Mouse (Mus musculus): ENCODE results near the gene Zfp992. TPM values are rescaled to one million over a fixed set of nuclear protein-coding genes. Genes with fewer than 3 reads are reported as not detected.
A peak's percentile ranks its signal among the peaks of the same experiment; 100 is the strongest.
"Not testable (repeated sequence)": the region's sequence is repeated elsewhere in the genome, so short reads cannot be mapped to it uniquely, and the experiment has no call there.

Zfp992 gene
- polyA plus RNA-seq, 1 experiment from 2014 or later: 2.6 TPM

DNA sequence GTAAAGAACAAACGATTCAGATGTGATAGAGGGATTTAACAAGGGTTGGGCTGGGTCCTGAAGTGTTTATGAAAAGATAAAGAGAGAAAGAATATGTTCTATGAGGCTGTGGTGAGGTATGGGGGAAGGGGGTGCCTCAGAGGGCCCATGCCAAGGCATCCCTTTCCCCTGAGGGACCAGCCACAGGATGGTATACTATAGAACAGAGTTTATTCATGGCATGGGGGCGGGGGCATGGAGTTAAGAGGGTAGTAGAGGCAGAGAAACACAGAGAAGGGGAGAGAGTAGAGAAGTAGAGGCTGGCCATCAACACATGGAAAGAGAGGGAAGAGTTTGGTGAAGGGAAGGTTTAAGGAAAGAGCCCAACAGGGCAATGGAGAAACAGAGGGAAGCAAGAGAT, 6.1 kb downstream of the Zfp992 start:
- Histone ChIP-seq H3K9me3 (peaks cover 69% of the 10 kb centered on the region), H3K9ac (no peak overlapping the region), H3K4me2 (no peak overlapping the region), H3K36me3 (peaks cover 18% of the 10 kb centered on the region), H3K4me3 (no peak overlapping the region), H3K27ac (replicated peaks) (no peak overlapping the region), H3K27me3 (replicated peaks) (no peaks in the 10 kb centered on the region), H3K4me1 (no peaks in the 10 kb centered on the region)
- no peak for ATAC-seq (ENCODE audit: extremely low read depth, insufficient number of reproducible peaks, low FRiP score, low TSS enrichment)
- WGBS: 40% methylated on average over 2 of the region's 2 CpGs

DNA sequence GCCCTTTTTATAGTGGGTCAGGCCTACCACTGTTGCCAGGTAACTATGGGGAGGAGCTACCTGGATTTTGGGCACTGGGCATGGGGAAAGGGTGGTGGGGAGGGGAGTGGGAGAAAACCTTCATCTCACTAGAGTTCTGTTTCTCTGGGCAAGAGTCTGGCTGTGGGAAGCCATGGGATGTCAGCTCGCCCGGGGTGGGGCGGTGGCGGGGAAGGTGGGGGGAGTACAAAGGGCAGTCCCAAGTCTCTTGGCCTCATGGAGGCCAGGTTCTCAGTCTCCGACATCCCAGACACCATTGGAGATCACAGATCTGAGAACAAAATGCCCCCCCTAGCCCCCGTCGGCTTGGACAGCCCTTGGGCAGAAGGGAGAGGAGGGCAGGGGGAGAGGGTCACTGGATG, 6.5 kb downstream of the Zfp992 start:
- WGBS: 84% methylated on average over 7 of the region's 7 CpGs
- no peaks in the 10 kb centered on the region for H3K4me1 ChIP-seq
- no peak overlapping the region for H3K9ac ChIP-seq
- peaks cover 18% of the 10 kb centered on the region for H3K36me3 ChIP-seq
- H3K27ac ChIP-seq (replicated peaks): no peak overlapping the region
- no peak overlapping the region for H3K4me3 ChIP-seq
- H3K27me3 ChIP-seq (replicated peaks): no peaks in the 10 kb centered on the region
- ATAC-seq (ENCODE audit: extremely low read depth, insufficient number of reproducible peaks, low FRiP score, low TSS enrichment): peak; percentile 45; the same call in 1 of the 2 replicates
- no peak overlapping the region for H3K4me2 ChIP-seq
- peaks cover 72% of the 10 kb centered on the region for H3K9me3 ChIP-seq

DNA sequence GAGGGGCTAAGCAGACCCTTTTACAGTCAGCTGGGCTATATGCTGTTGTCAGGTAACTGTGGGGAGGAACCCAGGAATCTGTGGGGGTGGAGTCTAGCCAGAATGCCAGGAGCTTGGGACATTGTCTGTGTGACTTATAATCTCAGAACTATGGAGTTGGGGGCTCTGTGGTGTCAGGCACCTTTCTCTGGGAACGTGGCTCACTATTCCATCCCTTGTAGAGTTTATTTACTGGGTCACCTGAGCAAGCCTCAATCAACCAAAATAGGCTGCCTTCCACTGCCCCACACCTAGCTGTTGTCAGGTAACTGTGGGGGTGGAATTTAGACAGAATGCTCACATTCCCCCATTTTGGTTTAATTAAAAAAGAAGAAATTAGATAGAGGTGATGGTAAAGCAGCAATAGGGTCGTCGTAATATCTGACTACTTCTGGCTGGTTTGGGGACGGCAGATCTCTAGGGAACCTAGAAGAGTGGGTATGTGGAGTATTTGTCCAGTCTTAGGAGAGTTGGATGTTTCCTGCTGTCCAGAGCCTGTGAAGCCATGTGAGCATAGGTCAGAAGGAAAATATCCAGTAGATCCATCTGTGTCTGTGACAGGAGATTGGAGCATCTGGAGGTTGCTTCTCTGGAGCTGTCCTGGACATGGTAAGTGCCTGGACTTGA, 7.4 kb downstream of the Zfp992 start:
- Histone ChIP-seq H3K4me2 (no peak overlapping the region), H3K27me3 (replicated peaks) (no peaks in the 10 kb centered on the region), H3K4me3 (no peak overlapping the region), H3K27ac (replicated peaks) (no peak overlapping the region), H3K4me1 (no peaks in the 10 kb centered on the region), H3K36me3 (peaks cover 18% of the 10 kb centered on the region), H3K9ac (no peak overlapping the region), H3K9me3 (peaks cover 79% of the 10 kb centered on the region)
- 63% methylated on average over 4 of the region's 4 CpGs for WGBS
- ATAC-seq (ENCODE audit: extremely low read depth, insufficient number of reproducible peaks, low FRiP score, low TSS enrichment): peak; percentile 9; the same call in 1 of the 2 replicates

DNA sequence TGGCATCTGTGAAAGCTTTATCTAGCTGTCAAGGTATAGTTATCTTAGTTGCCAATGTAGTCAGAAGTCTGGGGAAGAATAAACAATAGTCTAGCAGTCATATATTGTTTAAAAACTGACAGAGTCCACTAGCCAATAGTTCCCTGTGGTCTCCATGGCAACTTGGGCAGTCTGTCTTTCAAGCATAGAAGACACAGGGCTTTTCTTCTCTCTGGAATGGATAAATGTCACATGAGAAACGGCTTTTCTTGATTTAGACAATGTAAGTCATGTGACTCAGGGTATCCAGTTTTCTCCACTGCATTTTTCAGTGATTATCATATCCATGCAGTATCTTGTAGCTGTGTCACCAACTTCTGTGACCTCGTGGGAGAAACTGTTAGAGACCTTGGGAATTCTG, 8.3 kb downstream of the Zfp992 start:
- ATAC-seq (ENCODE audit: extremely low read depth, insufficient number of reproducible peaks, low FRiP score, low TSS enrichment): no peak

DNA sequence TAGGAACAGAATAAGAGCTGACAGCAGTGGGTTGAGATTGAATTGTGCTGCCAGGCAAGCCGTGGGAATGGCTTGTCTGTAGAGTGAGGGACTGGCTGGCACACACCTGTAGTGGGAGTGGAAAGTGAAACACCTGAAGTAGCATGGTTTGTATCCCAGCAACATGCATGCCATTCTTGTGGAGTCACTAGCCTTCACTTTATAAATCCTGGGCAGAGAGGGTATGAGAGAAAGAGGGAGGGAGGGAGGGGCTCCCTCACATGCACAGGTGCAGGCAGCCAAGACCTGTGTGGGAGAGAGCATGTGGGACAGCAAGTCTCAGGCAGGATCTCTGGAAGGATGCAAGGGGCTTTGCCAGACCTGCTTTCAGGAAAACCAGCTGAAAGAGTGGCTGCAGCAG, 8.9 kb downstream of the Zfp992 start:
- Histone ChIP-seq H3K4me3 (no peak overlapping the region), H3K9ac (no peak overlapping the region), H3K4me2 (no peak overlapping the region), H3K36me3 (peaks cover 18% of the 10 kb centered on the region), H3K27me3 (replicated peaks) (no peaks in the 10 kb centered on the region), H3K9me3 (peaks cover 77% of the 10 kb centered on the region), H3K27ac (replicated peaks) (no peak overlapping the region), H3K4me1 (no peaks in the 10 kb centered on the region)
- WGBS: 70% methylated on average over 1 of the region's 1 CpGs
- no peak for ATAC-seq (ENCODE audit: extremely low read depth, insufficient number of reproducible peaks, low FRiP score, low TSS enrichment)

More for the DNA sequence above, 8.3 kb downstream of the Zfp992 start:
- Histone ChIP-seq H3K27me3 (replicated peaks) (no peaks in the 10 kb centered on the region), H3K4me2 (no peak overlapping the region), H3K27ac (replicated peaks) (no peak overlapping the region), H3K4me1 (no peaks in the 10 kb centered on the region), H3K4me3 (no peak overlapping the region), H3K9ac (no peak overlapping the region), H3K36me3 (peaks cover 18% of the 10 kb centered on the region), H3K9me3 (peaks cover 81% of the 10 kb centered on the region)
- 53% methylated on average over 2 of the region's 2 CpGs for WGBS

DNA sequence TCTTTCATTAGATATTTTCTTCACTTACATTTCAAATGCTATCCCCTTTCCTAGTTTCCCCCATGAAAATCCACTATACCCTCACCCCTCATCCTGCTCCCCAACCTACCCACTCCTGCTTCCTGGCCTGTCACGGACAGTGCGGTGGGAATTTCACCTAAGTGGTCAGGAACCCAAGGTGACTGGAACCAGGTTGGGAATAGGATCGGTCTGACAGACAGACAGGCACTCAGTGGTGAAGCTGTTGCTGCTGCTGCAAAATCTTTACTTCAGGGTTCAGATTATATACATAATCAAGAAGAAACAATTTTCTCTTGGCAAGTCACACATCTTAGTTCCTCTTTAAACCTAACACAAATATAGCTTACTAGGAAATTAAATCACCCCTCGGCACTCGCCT, 11.0 kb downstream of the Zfp992 start:
- not testable (repeated sequence) for H3K9ac ChIP-seq; H3K4me3 ChIP-seq; H3K27ac ChIP-seq (replicated peaks); H3K27me3 ChIP-seq (replicated peaks); ATAC-seq (ENCODE audit: extremely low read depth, insufficient number of reproducible peaks, low FRiP score, low TSS enrichment); H3K4me1 ChIP-seq; H3K4me2 ChIP-seq
- peaks cover 70% of the 10 kb centered on the region for H3K9me3 ChIP-seq
- WGBS: 72% methylated on average over 5 of the region's 5 CpGs
- peaks cover 26% of the 10 kb centered on the region for H3K36me3 ChIP-seq

- peaks cover 68% of the 10 kb centered on the region for H3K9me3 ChIP-seq
- peaks cover 29% of the 10 kb centered on the region for H3K36me3 ChIP-seq
- WGBS: 78% methylated on average over 5 of the region's 5 CpGs
- not testable (repeated sequence) for H3K27ac ChIP-seq (replicated peaks); H3K4me2 ChIP-seq; H3K4me3 ChIP-seq; H3K9ac ChIP-seq; H3K4me1 ChIP-seq; H3K27me3 ChIP-seq (replicated peaks); ATAC-seq (ENCODE audit: extremely low read depth, insufficient number of reproducible peaks, low FRiP score, low TSS enrichment)
These were observed 11.9 kb downstream of the Zfp992 start for GRCm38 (mm10) chr4:146460685-146461084.

DNA sequence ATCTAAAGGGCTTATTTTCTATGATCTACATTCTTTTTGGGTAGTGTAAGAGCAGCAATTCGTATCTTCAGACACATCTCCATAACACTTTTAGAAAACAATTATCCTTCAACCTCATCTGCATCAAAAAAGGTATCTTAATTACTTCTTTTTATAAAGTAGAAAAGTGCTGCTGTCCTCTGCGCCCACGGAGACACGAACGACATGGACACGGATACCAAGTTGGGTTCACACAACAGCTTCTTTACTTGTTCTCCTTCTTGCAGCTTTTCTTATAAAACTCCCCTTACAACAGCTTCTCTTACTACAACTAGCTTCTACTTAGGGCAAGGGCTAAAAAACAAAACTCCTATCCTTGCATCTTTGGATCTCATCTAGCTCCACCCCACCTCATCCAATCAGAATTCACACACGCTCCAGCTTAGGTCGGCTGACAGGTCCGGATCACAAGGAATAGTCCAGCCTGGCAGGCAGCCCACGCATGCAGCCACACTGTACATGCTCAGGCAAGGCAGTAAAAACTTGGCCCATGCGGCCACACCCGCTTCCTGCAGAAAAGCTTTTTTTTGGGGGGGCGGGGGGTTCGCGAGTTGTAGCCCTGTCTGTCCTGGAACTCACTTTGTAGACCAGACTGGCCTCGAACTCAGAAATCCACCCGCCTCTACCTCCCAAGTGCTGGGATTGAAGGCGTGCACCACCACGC, 15.0 kb downstream of the Zfp992 start:
- H3K27me3 ChIP-seq (replicated peaks); H3K27ac ChIP-seq (replicated peaks); H3K4me3 ChIP-seq; H3K4me2 ChIP-seq; H3K9ac ChIP-seq; H3K4me1 ChIP-seq: not testable (repeated sequence)
- peaks cover 18% of the 10 kb centered on the region for H3K36me3 ChIP-seq
- H3K9me3 ChIP-seq: peaks cover 46% of the 10 kb centered on the region
- ATAC-seq (ENCODE audit: extremely low read depth, insufficient number of reproducible peaks, low FRiP score, low TSS enrichment): 0 out of 2 replicates have a peak, but pooled peaks have one; percentile 23
- 87% methylated on average over 18 of the region's 19 CpGs for WGBS

DNA sequence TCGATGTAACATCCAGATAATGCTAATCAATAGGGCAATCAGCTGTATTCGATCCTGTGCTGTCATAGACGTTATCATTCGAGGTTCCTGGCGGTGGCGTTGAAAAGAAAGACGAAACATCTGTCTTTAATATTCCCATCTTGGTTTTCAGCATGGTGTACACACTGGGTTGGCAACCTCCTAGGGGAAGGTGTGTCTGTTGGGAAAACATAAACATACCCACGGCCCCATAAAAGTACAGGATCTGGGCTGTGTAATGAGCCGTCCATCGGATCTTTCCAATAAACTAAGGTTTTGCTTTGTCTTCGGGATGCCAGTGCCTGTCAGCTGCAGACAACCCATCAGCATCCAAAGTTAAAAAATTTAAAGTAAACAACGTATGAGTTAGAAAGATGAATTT, 21.2 kb downstream of the Zfp992 start:
- ATAC-seq (ENCODE audit: extremely low read depth, insufficient number of reproducible peaks, low FRiP score, low TSS enrichment): not testable (repeated sequence)
- 82% methylated on average over 11 of the region's 12 CpGs for WGBS

DNA sequence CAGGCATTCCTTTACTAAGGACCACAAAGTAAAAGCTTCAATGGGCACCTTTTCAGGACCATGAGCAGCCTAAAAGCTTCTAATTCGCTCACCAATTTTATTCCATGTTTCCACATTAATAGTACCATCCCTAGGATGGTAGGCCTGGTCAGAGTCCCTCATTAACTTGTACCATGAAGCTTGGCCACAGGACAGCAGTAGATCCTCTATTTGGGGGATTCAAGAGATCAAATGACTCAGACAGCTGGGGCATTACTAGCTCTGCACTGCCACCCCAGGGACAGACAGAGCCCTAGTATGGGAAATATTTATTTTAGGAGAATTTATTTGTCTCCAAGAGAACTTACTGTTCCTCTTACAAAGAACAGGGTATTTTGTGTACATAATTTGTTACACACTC, 25.4 kb downstream of the Zfp992 start:
- WGBS: no CpG with 5 or more reads among the region's 1 CpGs

More for the DNA sequence above, 21.2 kb downstream of the Zfp992 start:
- H3K4me2 ChIP-seq; H3K4me3 ChIP-seq; H3K27me3 ChIP-seq (replicated peaks); H3K9ac ChIP-seq; H3K27ac ChIP-seq (replicated peaks); H3K4me1 ChIP-seq: not testable (repeated sequence)
- H3K9me3 ChIP-seq: peaks cover 32% of the 10 kb centered on the region
- H3K36me3 ChIP-seq: peaks cover 14% of the 10 kb centered on the region

DNA sequence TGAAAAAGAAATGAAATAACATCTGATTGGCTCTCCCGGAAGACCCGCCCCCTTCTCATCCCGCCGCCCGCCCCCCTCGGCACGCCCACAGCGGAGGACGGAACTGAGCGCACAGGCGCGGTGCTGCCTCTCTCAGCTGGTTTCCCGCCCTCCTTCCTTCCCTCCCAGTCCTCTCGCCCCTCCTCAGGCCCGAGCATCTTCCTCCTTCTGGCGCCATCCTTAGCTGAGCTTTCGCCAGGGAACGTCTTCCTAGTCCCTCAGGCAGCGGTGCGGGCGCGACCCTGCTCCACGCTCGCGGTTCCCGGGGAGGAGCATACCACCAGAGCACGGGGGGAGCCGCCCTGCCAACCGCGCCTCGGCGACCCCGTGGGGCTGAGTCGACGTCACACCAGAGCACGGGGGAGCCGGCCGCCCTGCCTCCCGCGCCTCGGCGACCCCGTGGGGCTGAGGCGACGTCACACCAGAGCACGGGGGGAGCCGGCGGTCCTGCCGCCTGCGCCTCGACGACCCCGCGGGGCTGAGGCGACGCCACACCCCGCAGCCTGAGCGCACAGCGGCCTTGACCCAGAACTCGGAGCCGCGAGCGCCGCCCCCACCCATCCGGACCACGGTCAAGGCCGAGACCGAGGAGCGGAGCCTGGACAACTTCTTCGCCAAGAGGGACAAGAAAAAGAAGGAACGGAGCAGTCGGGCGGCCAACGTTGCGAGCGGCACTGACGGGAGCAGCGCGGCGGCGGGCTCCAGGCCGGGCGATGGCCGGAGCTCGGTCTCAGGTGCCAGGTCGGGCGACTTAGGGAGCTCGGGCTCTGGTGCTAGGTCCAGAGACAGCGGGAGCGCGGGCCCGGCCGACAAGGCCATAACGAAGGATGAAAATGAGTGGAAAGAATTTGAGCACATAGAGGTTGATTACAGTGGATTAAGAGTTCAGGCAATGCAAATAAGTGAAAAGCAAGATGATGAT, 26.2 kb downstream of the Zfp992 start:
- H3K27me3 ChIP-seq (replicated peaks); H3K4me2 ChIP-seq; H3K4me3 ChIP-seq; H3K36me3 ChIP-seq; H3K4me1 ChIP-seq; H3K9ac ChIP-seq; H3K27ac ChIP-seq (replicated peaks): not testable (repeated sequence)
- H3K9me3 ChIP-seq: peaks cover 46% of the 10 kb centered on the region
- peak; percentile 62 for ATAC-seq (ENCODE audit: extremely low read depth, insufficient number of reproducible peaks, low FRiP score, low TSS enrichment)
- WGBS: 45% methylated on average over 76 of the region's 94 CpGs

More for the DNA sequence above, 25.4 kb downstream of the Zfp992 start:
- not testable (repeated sequence) for ATAC-seq (ENCODE audit: extremely low read depth, insufficient number of reproducible peaks, low FRiP score, low TSS enrichment); H3K27me3 ChIP-seq (replicated peaks); H3K27ac ChIP-seq (replicated peaks); H3K36me3 ChIP-seq; H3K4me2 ChIP-seq; H3K9ac ChIP-seq; H3K4me3 ChIP-seq; H3K4me1 ChIP-seq
- H3K9me3 ChIP-seq: peaks cover 49% of the 10 kb centered on the region

Measured in heart, embryonic 13.5 days (tissue).